Mouse (Mus musculus): ENCODE results near the gene 1700030K09Rik. TPM values are rescaled to one million over a fixed set of nuclear protein-coding genes. Genes with fewer than 3 reads are reported as not detected.

The 1700030K09Rik gene
- total RNA-seq, 2 experiments from 2014 or later, result 3.5 to 4.2 TPM

DNA sequence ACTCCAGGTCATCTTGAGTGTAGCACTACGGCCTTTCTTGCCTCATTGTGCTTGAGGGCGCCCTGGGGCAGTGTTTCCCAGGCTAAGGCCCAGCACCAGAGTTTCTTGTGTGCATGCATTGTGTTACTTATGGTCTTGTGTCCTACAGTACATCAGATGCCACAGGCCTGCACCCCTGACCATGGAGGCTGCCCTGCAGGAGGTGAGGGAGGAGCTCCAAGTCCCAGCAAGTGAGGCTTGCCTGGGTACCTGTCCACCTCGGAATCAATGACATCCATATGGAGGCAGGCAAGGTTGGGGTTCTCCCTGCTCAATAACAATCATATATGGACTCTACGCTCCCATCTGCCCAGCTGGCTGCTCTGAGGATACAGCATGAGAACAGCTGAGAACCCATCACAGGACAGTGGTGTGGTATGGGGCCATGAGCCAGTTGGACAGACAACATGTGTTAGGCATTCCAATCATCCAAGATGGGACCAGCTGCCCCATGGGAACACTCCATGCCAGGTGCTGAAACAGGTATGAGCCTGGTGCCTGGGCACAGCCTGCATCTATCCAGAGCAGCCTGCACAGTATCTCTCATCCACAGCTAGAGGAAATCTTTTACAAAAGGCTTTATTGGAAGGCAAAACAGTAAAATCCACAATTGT, 16.3 kb downstream of the 1700030K09Rik start:
- DNase-seq (ENCODE audit: low spot score), result no peak

DNA sequence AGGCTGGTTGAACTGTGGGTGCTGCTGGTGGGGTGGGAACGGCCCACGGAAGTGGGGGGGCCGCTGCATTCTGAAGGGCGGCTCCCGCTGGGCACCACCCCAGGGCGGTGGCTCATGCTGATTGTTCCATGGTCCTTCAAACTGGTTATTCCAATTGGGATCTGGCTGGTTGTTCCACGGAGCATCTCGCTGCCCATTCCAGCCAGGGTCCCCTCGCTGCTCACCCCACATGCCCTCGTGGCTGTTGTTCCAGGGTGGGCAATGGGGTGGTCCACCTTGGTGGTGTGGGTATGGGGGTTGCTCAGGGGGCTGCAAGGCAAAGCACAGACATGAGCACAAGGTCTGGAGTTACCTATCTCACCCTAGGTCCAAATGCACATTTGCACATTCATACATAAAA, 20.5 kb downstream of the 1700030K09Rik start:
- DNase-seq (ENCODE audit: low spot score), result no peak

DNA sequence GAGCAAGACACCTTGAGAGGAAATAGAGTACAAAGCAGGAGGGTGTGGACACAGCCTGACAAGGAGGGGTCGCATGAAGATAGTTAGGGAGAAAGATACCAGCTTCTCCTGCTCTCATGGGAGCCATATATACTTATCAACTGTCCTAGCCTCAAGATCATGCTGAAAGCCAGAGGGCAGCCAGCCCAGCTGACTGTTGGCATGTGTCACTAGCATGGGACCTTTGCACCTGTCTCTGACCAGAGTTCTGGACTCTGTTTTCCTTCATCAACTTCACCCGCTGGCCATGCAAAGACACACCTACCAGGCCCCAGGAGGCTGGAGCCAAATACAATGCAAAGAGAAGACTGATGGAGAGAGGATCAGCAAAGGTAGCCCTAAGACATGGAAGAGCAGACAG, 25.6 kb downstream of the 1700030K09Rik start:
- DNase-seq (ENCODE audit: low spot score), result peak; percentile 43

DNA sequence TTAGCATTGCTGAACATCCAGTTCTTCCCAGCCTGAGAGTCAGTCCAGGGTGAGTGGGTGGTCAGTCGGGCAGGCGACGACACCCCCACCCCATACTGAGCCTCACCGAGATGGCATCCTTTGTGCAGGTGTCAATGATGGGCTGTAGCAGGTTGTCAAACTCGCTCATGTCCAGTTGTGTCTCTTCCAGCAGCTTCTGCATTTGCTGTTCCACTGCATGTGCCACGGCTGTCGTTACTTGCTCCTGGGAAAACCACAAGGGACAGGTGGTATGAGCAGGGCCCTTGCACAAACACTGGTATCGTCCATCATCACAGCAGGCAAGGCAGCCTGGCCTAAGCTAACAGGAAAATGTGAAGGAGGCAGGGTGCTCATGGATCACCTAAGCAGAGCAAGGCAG, 26.3 kb downstream of the 1700030K09Rik start:
- DNase-seq (ENCODE audit: low spot score), result no peak

DNA sequence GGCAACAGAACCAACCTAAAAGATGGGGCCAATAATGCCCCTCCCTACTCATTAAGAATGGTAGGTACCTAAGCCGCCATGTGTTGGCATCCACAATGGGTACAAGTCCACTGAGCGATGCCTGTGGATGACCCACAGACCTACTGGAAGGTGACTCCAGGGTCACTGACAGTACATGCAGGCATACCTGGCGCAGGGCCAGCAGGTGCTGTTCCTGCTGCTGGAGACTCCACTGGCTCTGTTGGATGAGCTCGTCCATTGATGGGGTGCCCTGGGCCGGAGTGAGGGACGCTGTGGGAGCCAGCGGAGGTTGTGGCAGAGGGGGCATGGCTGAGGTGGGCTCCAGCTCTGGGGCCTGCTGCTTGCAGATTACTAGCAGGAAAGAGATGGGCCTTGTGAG, 27.0 kb downstream of the 1700030K09Rik start:
- no peak for DNase-seq (ENCODE audit: low spot score)

DNA sequence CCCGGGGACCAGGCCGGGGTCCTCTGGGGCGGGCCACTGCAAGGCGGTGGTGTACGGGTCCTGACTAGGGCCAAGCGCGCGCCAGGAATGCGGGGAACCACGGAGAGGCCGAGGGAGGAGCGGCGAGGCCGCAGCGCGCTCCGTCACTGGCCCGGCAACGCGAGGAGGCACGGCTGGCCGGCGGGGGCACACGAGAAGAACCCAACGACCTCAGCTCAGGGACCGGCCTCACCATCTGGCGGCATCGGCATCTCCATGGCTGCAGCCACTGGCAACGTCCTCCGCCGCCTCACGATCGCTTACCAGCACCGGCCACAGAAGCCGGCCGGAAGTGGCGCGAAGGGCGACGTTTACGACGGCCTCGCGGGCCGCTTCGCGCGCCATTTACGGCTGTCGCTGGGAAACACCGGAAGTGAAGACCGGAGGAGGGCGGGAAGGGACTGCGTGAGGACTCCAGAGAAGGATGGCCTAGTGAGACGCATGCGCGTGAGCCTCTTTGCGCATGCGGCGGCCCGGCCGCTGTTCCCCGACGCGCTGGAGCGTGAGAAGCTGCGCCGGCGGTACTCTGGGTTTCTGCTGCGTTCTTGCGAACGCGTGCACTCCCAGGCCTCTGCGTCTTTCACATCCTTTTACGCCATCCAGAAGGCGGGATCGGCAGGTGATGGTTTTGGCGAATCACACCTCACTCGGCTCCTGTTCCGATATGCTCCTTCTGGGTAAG, 31.3 kb downstream of the 1700030K09Rik start, which contains the start of gene Cherp:
Gene Cherp, minus strand, starts transcription at position 401 of the 721 bp plus-strand sequence.
- DNase-seq (ENCODE audit: low spot score), result peak; percentile 98

DNA sequence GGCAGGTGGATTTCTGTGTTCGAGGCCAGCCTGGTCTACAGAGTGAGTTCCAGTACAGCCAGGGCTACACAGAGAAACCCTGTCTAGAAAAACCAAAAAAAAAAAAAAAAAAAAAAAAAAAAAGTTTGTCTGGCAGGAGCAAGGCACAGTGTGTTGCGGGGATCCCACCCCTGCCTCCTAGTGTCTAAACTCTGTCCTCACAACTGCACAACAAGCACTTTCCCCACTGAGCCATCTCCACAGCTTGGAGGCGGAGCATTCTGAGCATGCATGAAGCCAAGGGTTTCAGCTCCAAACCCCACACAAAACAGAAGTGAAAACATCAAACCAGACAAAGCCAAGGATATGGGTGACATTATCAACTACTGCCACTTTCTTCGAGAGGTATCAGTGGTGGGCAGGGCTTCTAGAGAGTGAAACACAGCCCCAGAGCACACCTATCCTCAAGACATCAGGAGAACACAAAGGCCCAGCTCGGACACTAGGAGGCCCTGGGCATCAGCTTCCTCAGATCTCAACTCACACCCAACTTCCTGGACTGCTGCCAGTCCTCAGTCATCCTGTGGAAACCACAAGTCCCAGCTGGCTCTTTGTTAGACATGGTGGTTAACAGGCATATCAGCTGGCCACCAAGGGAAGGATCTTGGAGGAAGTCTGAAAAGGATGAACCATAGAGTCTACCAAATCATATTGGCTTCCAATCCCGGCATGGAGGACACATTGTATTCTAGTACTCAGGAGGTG, 41.9 kb downstream of the 1700030K09Rik start:
- DNase-seq (ENCODE audit: low spot score), result no peak

DNA sequence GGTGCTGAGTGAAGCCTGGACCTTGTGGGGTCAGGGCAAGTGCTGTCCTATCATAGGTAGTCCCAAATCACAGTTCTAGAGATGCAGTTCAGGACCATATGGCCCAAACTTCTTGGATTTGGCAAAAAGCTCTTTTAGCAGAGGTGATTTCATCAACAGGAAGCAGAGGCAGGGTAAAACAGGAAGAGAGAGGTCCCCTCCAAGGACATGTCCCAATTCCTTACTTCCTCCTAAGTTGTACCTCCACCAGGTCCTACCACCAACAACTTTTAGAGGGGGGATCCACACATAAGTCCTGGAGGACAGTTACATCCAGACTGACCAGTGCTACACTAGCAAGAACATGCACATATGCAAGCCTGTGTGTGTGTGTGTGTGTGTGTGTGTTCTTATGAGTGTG, 43.3 kb downstream of the 1700030K09Rik start:
- no peak for DNase-seq (ENCODE audit: low spot score)

DNA sequence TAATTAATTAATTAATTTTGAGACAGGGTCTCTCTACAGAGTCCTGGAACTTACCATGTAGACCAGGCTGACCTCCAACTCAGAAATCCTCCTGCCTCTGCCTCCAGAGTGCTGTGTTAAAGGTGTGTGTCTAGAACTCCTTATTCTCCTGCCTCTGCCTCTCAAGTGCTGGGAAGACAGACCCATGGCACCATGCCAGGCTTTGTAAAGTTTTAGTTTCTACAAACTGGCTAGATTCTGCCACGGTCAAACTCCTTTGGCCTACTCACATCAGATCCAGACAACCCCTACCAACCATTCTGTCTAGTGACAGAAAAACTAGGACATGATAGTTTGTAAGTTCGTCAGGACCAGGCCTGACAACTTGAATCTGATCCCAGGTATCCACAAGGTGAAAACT, 47.3 kb downstream of the 1700030K09Rik start:
- no peak for DNase-seq (ENCODE audit: low spot score)

DNA sequence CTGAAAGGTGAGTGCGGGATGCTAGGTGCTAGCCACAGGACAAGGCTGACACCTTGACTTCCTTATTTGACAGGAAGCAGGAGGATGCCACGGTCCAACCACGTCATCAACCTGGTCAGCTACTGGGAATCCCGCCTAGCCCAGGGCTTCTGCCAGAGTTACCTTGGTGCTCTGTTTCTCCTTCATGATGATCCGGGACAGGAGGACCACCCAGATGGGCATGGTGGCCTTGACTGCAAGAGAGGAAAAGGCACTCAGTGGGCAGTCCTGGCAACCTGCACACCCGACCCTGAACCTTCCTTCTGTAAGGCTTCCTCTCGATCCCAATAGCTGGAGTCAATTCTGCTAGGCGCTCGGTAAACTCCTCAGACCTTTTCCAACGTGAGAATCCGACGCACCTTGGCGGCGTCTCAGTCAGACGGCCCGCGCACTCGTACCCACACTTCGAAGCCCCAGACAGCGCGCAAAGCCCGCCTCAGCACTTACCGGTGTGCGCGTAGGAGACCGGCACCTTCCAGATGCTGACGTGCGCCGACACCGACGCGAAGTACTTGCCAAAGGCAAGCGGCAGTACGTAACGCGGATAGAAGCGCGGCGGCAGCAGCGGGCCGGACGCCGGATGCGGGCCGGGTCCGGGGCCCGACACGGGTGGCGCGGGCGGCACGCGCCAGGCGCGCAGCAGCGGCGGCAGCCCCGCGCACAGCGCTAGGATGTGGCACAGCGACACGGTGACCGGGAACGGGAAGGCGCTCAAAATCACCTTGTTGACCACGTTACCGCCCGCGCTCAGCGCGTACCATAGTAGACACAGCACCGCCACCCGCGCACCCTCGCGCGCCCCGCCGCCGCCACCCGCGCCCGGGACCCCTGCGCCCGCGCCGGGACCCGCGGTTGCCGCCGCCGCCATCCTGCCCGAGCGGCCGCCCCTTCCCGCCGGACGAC, 48.3 kb downstream of the 1700030K09Rik start, which contains the start of gene Slc35e1:
Gene Slc35e1, minus strand, starts transcription at position 935 of the 942 bp plus-strand sequence.
- DNase-seq (ENCODE audit: low spot score), result peak; percentile 30

DNA sequence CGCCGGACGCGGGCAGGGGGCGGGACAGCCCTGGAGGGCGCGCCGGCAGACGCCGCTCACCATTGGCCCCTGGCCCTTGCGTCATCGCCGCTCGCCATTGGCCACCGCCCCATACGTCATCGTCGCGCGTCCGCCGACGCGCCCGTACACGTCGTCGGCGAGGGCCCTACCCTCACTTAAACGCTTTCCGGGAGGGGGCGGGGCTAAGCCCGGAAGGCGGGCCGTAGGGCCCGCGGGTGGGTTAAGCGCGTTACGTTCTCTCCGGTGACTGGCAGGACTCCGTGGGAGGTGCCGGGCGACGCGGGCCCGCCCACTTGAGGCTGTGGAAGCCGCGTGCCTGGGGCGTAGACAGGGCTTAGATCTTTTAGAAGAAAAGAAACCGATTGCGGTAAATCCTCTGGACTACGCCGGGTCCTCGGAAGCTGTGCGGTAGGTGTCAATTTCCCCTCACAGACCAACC, 49.0 kb downstream of the 1700030K09Rik start:
- DNase-seq (ENCODE audit: low spot score), result peak; percentile 99

DNA sequence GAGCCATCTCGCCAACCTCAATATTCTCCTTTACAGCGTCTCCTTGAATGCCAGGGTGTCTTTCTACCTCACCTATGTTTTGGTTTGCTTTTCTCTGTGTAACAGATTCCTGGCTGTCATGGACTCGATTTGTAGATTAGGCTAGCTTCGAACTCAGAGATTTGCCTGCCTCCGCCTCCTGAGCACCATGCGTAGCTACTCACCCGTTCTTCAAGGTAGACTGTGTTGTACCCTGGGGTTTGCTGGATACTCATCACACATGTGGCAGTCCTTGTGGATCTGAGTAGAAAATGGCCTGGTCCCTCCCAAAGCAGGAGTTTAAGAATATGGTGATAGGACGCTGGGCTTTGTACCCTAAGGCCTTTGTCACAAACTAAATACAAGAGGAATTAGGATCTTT, 49.7 kb downstream of the 1700030K09Rik start:
- no peak for DNase-seq (ENCODE audit: low spot score)

DNA sequence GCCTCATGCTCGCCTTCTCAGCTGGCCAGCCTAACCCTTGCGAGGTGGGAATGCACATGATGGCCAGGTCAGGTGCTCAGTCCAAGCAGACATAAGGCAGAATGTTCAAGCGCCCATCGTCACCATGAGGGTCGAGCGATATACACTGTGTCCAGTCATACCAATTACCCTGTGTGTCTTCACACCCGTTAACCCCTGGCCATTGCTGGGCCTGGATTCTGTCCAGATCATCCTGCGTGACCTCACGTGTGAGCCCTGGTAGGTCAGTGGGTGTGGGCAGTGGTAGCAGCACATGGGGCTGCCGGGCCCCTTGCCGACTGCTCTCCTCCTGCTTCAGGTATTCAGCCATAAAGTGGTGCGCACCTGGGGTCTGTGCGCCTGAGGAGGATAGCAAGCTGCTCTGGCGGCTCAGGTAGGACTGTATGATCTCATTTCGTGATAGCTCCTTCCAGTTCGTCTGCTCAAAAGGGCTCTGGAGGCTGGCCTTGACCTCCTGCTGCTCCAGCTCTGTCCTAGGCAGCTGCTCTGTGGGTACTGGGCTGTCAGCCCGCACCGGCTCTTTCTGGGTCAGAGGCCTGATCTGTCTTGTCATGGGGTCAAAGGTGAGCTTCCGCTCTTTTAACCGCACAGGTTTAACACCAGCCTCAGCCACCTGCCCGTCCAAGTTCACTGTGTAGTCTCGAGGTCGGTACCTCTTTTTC, 51.9 kb downstream of the 1700030K09Rik start:
- DNase-seq (ENCODE audit: low spot score), result no peak

DNA sequence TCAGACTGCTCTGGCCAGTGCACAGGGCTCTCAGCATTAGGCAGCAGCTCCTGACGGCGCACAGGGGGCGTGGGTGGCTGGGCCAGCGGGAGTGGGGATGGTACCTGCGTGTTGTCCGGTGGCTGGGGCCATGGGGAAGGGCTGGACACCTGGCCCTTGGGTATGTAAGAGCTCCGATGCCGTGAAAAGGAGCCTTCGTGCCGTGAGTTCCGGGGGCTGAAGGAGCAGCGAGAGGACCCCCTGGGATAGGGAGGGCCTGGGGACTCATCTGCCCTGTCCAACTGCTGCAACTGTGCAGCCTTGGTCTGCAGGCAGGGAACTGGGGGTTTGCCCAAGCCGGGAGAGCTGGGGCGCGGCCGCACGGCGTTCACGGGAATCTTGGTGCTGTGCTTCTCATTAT, 52.5 kb downstream of the 1700030K09Rik start:
- no peak for DNase-seq (ENCODE audit: low spot score)

DNA sequence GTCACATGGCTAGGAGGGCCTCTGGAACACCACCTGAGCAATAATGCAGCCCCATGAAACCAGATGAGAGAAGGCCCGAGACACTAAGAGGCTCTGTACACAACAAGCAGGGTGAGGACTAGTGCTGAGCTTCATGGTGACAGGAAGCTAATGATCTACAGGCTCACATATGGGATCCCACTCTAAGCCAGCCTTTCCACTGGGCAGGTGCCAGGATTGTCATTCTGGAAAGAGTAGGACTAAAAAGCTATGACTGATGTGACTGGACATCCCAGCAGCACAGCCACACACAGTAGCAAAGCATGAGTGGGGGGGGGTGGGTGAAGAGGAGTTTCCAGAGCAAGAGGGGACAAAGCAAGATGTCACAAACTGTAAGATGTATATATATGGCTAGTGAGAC, 54.2 kb downstream of the 1700030K09Rik start:
- DNase-seq (ENCODE audit: low spot score), result no peak

DNA sequence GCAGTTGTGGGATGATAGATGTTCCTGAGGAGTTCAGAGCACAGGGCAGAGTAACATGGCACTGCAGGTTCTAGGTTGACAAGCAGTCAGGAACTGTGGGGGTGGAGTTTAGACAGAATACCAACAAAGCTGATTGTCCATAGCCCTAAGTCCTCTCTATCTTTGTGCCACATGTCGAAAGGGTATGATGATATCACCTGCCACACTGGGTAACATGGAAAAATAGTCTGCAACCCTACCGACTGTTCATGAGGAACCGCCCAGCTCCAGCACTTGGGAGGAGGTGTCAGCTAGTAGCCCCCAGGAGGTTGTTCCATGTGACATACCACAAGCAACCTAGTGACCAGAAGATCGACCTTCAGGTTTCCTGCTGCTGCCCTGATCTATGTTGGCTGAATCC, 54.8 kb downstream of the 1700030K09Rik start:
- no peak for DNase-seq (ENCODE audit: low spot score)

DNA sequence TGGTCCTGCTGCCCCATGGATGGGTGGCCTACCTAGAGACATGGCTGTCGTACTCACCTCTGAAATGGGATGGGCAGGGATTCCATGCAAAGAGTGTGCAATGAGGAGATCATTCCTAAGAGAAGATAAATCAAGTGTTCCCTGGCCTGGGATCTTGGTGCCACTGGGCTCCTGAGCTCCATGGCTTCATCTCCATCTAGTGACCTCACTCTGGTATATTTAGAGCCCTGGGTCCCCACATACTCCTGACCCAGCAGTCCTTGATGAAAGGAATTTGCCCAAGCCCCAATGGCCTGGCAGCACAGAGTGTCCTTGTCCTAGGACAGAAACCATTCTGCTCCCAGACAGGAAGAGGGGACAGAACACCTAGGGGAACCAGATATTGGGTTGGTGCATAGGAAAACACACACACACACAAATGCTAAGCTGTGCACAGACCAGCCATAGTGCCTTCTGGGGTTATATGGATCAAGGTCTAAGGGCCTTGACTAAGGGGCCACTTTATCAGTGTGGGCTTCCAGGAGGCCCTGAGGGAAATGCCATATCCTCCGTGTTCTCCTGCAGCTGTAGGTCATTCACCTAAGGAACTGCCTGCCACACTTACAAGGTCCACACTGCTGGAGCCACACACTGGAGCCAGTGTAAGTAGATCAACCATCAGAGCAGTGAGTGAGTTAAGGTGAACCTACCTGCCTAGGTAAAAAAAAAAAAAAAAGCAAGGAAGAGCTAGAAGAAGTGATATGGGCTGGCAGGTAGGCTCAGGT, 56.0 kb downstream of the 1700030K09Rik start:
- DNase-seq (ENCODE audit: low spot score), result peak; percentile 86

DNA sequence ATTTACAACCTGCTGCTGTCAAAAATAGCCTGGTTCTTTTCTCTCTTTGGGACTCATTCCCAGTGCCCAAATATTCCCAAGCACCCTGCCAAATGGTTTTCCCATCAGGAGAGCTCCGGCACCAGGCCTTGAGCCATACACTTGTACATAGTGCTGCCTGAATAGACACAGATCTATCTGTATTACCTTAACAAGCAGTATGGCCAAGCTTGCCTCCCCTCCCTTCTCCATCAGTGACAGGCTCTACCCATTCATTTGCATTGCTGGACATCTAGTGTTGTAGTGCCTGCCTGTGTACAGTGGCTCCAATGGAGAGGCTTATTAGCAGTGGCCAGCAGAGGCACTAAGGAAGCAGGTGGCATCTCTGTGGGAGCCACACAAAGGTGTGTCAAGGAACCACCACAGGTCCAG, 56.8 kb downstream of the 1700030K09Rik start:
- peak; percentile 51 for DNase-seq (ENCODE audit: low spot score)

DNA sequence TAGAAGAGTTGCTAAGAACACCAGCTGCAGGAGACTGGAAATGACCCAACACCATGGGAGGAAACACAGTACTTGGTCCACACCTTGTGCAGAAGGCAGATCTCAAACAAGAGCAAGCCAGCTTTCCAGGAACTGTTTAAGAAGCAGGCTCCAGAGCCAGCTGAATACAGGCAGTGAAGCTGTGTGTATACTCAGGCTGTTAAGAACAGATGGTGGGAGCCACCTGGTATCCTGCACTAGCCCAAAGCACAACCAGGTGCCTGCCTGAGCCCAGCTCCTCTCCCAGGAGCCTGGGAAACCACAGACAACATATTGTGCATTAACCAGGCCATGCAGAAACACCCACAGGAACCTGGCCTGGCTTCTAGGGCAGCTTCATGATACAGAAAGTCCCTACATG, 60.5 kb downstream of the 1700030K09Rik start:
- no peak for DNase-seq (ENCODE audit: low spot score)
